Mouse (Mus musculus) embryonic fibroblast, embryonic 13.5 days (primary cell): ENCODE measurements around the gene Mrps18c.

Experiments
- CTCF ChIP-seq: IDR thresholded peaks from 2 replicates; pipeline ENCODE4 v1.5.1; 2011; ENCODE audit warnings: mild to moderate bottlenecking, control low read depth, low read length, moderate library complexity, borderline replicate concordance; ENCODE audit not compliant: insufficient read depth
- POLR2A ChIP-seq: IDR thresholded peaks from 2 replicates; pipeline ENCODE4 v1.6.1; 2011; ENCODE audit warnings: low read depth, mild to moderate bottlenecking, control low read depth, low read length, moderate library complexity

- no peak for TF ChIP-seq POLR2A
- no peak for TF ChIP-seq CTCF
Observed at GRCm38 (mm10) chr5:100787527-100787926, 10.9 kb upstream of the Mrps18c start.
